Mouse (Mus musculus) ES-Bruce4 (cell line): ENCODE results near the gene Pde11a.
A peak's percentile ranks its signal among the peaks of the same experiment; 100 is the strongest.

ENCODE experiments used
- CTCF ChIP-seq: IDR thresholded peaks from one replicate; pipeline ENCODE4 v1.8.1; 2011; ENCODE audit warnings: low read depth, low read length
- EP300 ChIP-seq: IDR thresholded peaks from 2 replicates; pipeline ENCODE4 v1.6.1; 2011; ENCODE audit warnings: low read depth, low read length; ENCODE audit not compliant: insufficient read depth
- POLR2A ChIP-seq: IDR thresholded peaks from one replicate; pipeline ENCODE4 v1.8.1; 2011; ENCODE audit warnings: low read length; ENCODE audit not compliant: insufficient read depth

- TF ChIP-seq CTCF (peak; percentile 12), POLR2A (no peak), EP300 (no peak)
Measured at GRCm38 (mm10) chr2:76334596-76334995, 4.0 kb downstream of the Pde11a start.
